Mouse (Mus musculus): ENCODE measurements around the gene Zfp212.

Gene Zfp212

GRCm38 (mm10) chr6:47920447-47921340 is at the start of gene Zfp212:
Gene Zfp212 (plus strand): TSS chr6:47920476.
- peak; percentile 96 for DNase-seq (ENCODE audit: low spot score)

GRCm38 (mm10) chr6:47872266-47872665 is 48.0 kb upstream of the Zfp212 start:
- DNase-seq (ENCODE audit: low spot score) = no peak

- DNase-seq (ENCODE audit: low spot score) = no peak
Measured at GRCm38 (mm10) chr6:47877058-47877457, 43.2 kb upstream of the Zfp212 start, which contains the start of gene Zfp282. Gene Zfp282 (plus strand): TSS chr6:47877204.

GRCm38 (mm10) chr6:47877461-47878132 is 42.7 kb upstream of the Zfp212 start:
- peak; percentile 93 for DNase-seq (ENCODE audit: low spot score)

- DNase-seq (ENCODE audit: low spot score) = peak; percentile 17
Measured at GRCm38 (mm10) chr6:47878133-47878514, 42.2 kb upstream of the Zfp212 start.

GRCm38 (mm10) chr6:47878593-47878992 is 41.7 kb upstream of the Zfp212 start:
- no peak for DNase-seq (ENCODE audit: low spot score)

GRCm38 (mm10) chr6:47879049-47879716 is 41.1 kb upstream of the Zfp212 start:
- DNase-seq (ENCODE audit: low spot score) = no peak

GRCm38 (mm10) chr6:47880166-47880565 is 40.1 kb upstream of the Zfp212 start:
- DNase-seq (ENCODE audit: low spot score) = no peak

- no peak for DNase-seq (ENCODE audit: low spot score)
Measured at GRCm38 (mm10) chr6:47888812-47889383, 31.4 kb upstream of the Zfp212 start.

- no peak for DNase-seq (ENCODE audit: low spot score)
Measured at GRCm38 (mm10) chr6:47899416-47899815, 20.9 kb upstream of the Zfp212 start.

- no peak for DNase-seq (ENCODE audit: low spot score)
Measured at GRCm38 (mm10) chr6:47903587-47903986, 16.7 kb upstream of the Zfp212 start.

GRCm38 (mm10) chr6:47904361-47904760 is 15.9 kb upstream of the Zfp212 start:
- no peak for DNase-seq (ENCODE audit: low spot score)

- DNase-seq (ENCODE audit: low spot score) = peak; percentile 34
Measured at GRCm38 (mm10) chr6:47904917-47905695, 15.2 kb upstream of the Zfp212 start.

- no peak for DNase-seq (ENCODE audit: low spot score)
Measured at GRCm38 (mm10) chr6:47906326-47906725, 13.9 kb upstream of the Zfp212 start.

- no peak for DNase-seq (ENCODE audit: low spot score)
Measured at GRCm38 (mm10) chr6:47909007-47909406, 11.3 kb upstream of the Zfp212 start.

- DNase-seq (ENCODE audit: low spot score) = no peak
Measured at GRCm38 (mm10) chr6:47911650-47912049, 8.6 kb upstream of the Zfp212 start.

GRCm38 (mm10) chr6:47912991-47913390 is 7.3 kb upstream of the Zfp212 start:
- DNase-seq (ENCODE audit: low spot score) = no peak

- DNase-seq (ENCODE audit: low spot score) = no peak
Measured at GRCm38 (mm10) chr6:47917051-47917450, 3.2 kb upstream of the Zfp212 start.

- no peak for DNase-seq (ENCODE audit: low spot score)
Measured at GRCm38 (mm10) chr6:47918768-47919274, 1.5 kb upstream of the Zfp212 start.

GRCm38 (mm10) chr6:47919646-47920446 is 430 bp upstream of the Zfp212 start:
- DNase-seq (ENCODE audit: low spot score) = no peak
